ENCODE assay signal across 8 mouse cellular contexts in the genomic region with DNA sequence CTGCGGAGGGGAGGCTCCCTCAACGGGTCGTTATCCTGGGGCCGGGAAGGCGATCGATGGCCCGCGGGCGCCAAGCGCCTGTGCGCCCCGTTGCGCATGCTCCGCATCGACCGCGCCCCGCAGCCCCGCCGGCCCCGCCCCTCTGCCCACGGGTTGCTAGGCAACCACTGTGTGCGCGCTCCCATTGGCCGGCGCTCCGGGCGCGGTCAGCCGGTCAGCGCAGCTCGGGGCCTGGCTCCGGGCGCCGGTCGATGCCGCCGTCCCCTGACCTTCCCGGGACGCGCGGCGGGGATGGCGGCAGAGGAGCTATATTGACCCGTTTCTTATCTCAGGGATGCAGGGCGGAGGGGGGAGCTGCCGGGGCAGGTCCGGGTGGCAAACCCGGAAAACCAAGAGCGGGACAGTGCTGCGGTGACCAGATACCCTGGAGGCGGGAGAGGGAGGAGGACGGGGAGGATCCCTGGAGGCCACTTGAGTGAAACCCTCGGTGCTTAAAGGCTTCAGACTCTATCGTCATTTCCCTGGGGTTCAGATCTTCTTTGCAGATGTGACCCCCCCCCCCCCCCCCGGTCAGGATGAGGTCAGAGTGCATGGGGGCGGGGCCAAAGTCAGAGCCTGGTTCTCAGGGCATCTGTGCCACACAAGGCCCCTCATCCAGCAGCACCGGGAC. TPM values are rescaled to one million over a fixed set of nuclear protein-coding genes. Genes with fewer than 3 reads are reported as not detected.
DNase-seq lines count a peak whose midpoint lies in the region; ATAC-seq and TF ChIP-seq lines count a peak whose summit lies in the region.

No protein-coding gene starts in this region.

- H3K9me3 ChIP-seq in hindbrain, postnatal 0 days (ENCODE audit: low read length), result no peaks in the 10 kb centered on the region

- H3K79me2 ChIP-seq in macrophage (ENCODE audit: inconsistent target), result no peaks in the 10 kb centered on the region

- peak; percentile 68 for ATAC-seq in activated CD4-positive, CD25-positive, alpha-beta regulatory T cell, adult 4 months
- peak; percentile 86 for ATAC-seq in common myeloid progenitor, adult 5-6 weeks (replicated peaks; ENCODE audit: low read depth, poor library complexity, severe bottlenecking)
- ATAC-seq in hindbrain, postnatal 0 days, result peak; percentile 94

- peak overlapping the region; percentile 85 for H3K27ac ChIP-seq in gastrocnemius, adult 2 months
- peak overlapping the region; percentile 76 for H3K27ac ChIP-seq in hindbrain, postnatal 0 days
- H3K27ac ChIP-seq in left cerebral cortex, adult 2 months, result peak overlapping the region; percentile 85
- H3K27ac ChIP-seq in macrophage, result no peak overlapping the region

- H3K4me3 ChIP-seq in gastrocnemius, adult 2 months, result peak overlapping the region; percentile 80
- H3K4me3 ChIP-seq in hindbrain, postnatal 0 days (ENCODE audit: low read length), result peak overlapping the region; percentile 56
- H3K4me3 ChIP-seq in left cerebral cortex, adult 2 months, result peak overlapping the region; percentile 60
- H3K4me3 ChIP-seq in macrophage (ENCODE audit: inconsistent target), result peak overlapping the region; percentile 22; the same call in 1 of the 2 replicates

- WGBS in hindbrain, postnatal 0 days, result 1% methylated on average over 50 of the region's 58 CpGs
- WGBS in macrophage (ENCODE audit: missing documents), result 2% methylated on average over 57 of the region's 58 CpGs

- peak overlapping the region; percentile 67 for H3K9ac ChIP-seq in hindbrain, postnatal 0 days (replicated peaks; ENCODE audit: low read length)

- TF ChIP-seq CTCF in gastrocnemius, adult 2 months (IDR thresholded peaks at IDR 0.05), result no peak
- no peak for TF ChIP-seq CTCF in hindbrain, postnatal 0 days (IDR thresholded peaks at IDR 0.05; ENCODE audit: low read depth)
- TF ChIP-seq CTCF in left cerebral cortex, adult 2 months (IDR thresholded peaks at IDR 0.05), result no peak

- intact Hi-C loops in gastrocnemius, adult 2 months (cut with DNase I), result no loop called here
- intact Hi-C loops in left cerebral cortex, adult 2 months (cut with DNase I), result no loop called here

- no peaks in the 10 kb centered on the region for H3K36me3 ChIP-seq in hindbrain, postnatal 0 days (ENCODE audit: insufficient read depth, low read length)
- H3K36me3 ChIP-seq in macrophage (ENCODE audit: inconsistent target), result no peaks in the 10 kb centered on the region

- no peaks in the 10 kb centered on the region for H3K4me1 ChIP-seq in hindbrain, postnatal 0 days (ENCODE audit: insufficient read depth, low read length)

- peak; percentile 95 for DNase-seq in gastrocnemius, adult 2 months
- DNase-seq in hindbrain, postnatal 0 days (ENCODE audit: low spot score), result peak; percentile 95
- peak; percentile 90 for DNase-seq in left cerebral cortex, adult 2 months (ENCODE audit: extremely low spot score in 1 of 2, low spot score in 2 of 2)
- peak; percentile 91 for DNase-seq in right cerebral cortex, adult 18-20 months
- DNase-seq in urinary bladder, adult 2 months (ENCODE audit: low spot score), result peak; percentile 69

- peak overlapping the region; percentile 79 for H3K4me2 ChIP-seq in hindbrain, postnatal 0 days (ENCODE audit: low read depth, low read length)

- H3K27me3 ChIP-seq in hindbrain, postnatal 0 days (ENCODE audit: insufficient read depth, low read length), result no peaks in the 10 kb centered on the region

RNA-seq across cellular contexts. Expression of a gene that starts 19.2 kb away (rescaled TPM):
- polyA plus RNA-seq in activated CD4-positive, CD25-positive, alpha-beta regulatory T cell, adult 4 months (2017; shearing (Covaris generic)), result not detected
- total RNA-seq in common myeloid progenitor, adult 5-6 weeks (2017), result not detected in 2 replicates
- total RNA-seq in gastrocnemius, adult 2 months (2021), result not detected
- 2.5 and 5.0 TPM in 2 replicates for total RNA-seq in hindbrain, postnatal 0 days (2014; rRNA removed)
- 0.57 and 0.74 TPM in 2 replicates for polyA plus RNA-seq in hindbrain, postnatal 0 days (2015; fragmentation: Nextera tagmentation; extraction: Ambion mirVana)
- not detected for total RNA-seq in left cerebral cortex, adult 2 months (2021)
- not detected for total RNA-seq in macrophage (2018; cell fraction: chromatin; rRNA removed)
- total RNA-seq in macrophage (2018; cell fraction: cytosol; rRNA removed), result not detected
- total RNA-seq in macrophage (2018; cell fraction: nucleus; rRNA removed), result not detected
- not detected in 3 replicates for polyA plus RNA-seq in macrophage (2018)
- not detected in 2 replicates for polyA plus RNA-seq in urinary bladder, adult 2 months (2012; rRNA removed)

RNA-seq across cellular contexts. Expression of a gene that starts 42.0 kb away (rescaled TPM):
- 10 to 100 TPM in 1 of 2 experiments, 1 to 10 TPM in 1; 9.3 to 10.7 TPM for polyA plus RNA-seq in activated CD4-positive, CD25-positive, alpha-beta regulatory T cell, adult 4 months (2017; shearing (Covaris generic))
- 67.2 and 80.0 TPM in 2 replicates for total RNA-seq in common myeloid progenitor, adult 5-6 weeks (2017)
- 10 to 100 TPM; 11.1 to 12.0 TPM for total RNA-seq in gastrocnemius, adult 2 months (2021)
- total RNA-seq in hindbrain, postnatal 0 days (2014; rRNA removed), result 132 TPM in 2 replicates
- 36.2 and 36.4 TPM in 2 replicates for polyA plus RNA-seq in hindbrain, postnatal 0 days (2015; fragmentation: Nextera tagmentation; extraction: Ambion mirVana)
- total RNA-seq in left cerebral cortex, adult 2 months (2021), result 10 to 100 TPM; 28.9 to 30.1 TPM
- 10 to 100 TPM in 25 of 26 experiments, 1 to 10 TPM in 1; 9.6 to 64.6 (median 34.5) TPM for total RNA-seq in macrophage (2018; cell fraction: chromatin; rRNA removed)
- total RNA-seq in macrophage (2018; cell fraction: cytosol; rRNA removed), result 10 to 100 TPM; 10.5 to 23.1 (median 17.3) TPM
- 10 to 100 TPM in 23 of 26 experiments, 1 to 10 TPM in 3; 7.5 to 36.9 (median 16.6) TPM for total RNA-seq in macrophage (2018; cell fraction: nucleus; rRNA removed)
- polyA plus RNA-seq in macrophage (2018), result 9.2 to 21.5 TPM (median 17.0 TPM) in 3 replicates
- 29.7 and 35.4 TPM in 2 replicates for polyA plus RNA-seq in urinary bladder, adult 2 months (2012; rRNA removed)

Comparison
In these comparisons a context has a peak if more than half of its experiments do, and no peak if none do; other contexts are left out.
1. H3K4me3 ChIP-seq: peak in every context shown above with its lines; median percentile 80 in gastrocnemius, adult 2 months; 60 in left cerebral cortex, adult 2 months; 56 in hindbrain, postnatal 0 days; 22 in macrophage.